Mouse (Mus musculus) midbrain, postnatal 0 days (tissue): Measurements from ENCODE around the gene Cdc42se1. TPM values are rescaled to one million over a fixed set of nuclear protein-coding genes. Genes with fewer than 3 reads are reported as not detected.

ENCODE experiments used
- ATAC-seq: fragments of 200-750 bp; cut with Nextera tagmentation; 2 replicates; pipeline ENCODE4 v1.8.0; 2017; ENCODE audit warnings: moderate number of reproducible peaks, mild to moderate bottlenecking, moderate TSS enrichment, moderate library complexity; ENCODE audit not compliant: low FRiP score
- DNase-seq: peaks from one replicate; pipeline ENCODE4 v3.0.0-alpha.2; 2015; ENCODE audit warnings: low spot score
- H3K27ac ChIP-seq: fragments of 300-500 bp; sonication (generic); 2 replicates; pipeline ENCODE4 v1.5.1; 2014; ENCODE audit warnings: low read depth, mild to moderate bottlenecking, low read length, mixed read lengths
- H3K27me3 ChIP-seq: fragments of 300-500 bp; sonication (generic); 2 replicates; pipeline ENCODE4 v1.6.1; 2014; ENCODE audit warnings: low read length, control low read depth, mixed read lengths; ENCODE audit not compliant: insufficient read depth
- H3K36me3 ChIP-seq: fragments of 300-500 bp; sonication (generic); 2 replicates; pipeline ENCODE4 v1.6.1; 2014; ENCODE audit warnings: low read length, control low read depth, mixed read lengths; ENCODE audit not compliant: insufficient read depth
- H3K4me1 ChIP-seq: fragments of 300-500 bp; sonication (generic); 2 replicates; pipeline ENCODE4 v1.6.1; 2014; ENCODE audit warnings: mild to moderate bottlenecking, control low read depth, antibody characterized with exemption, low read length, mixed read lengths; ENCODE audit not compliant: insufficient read depth
- H3K4me2 ChIP-seq: fragments of 300-500 bp; sonication (generic); 2 replicates; pipeline ENCODE4 v1.6.1; 2014; ENCODE audit warnings: low read depth, mild to moderate bottlenecking, low read length, mixed read lengths; ENCODE audit not compliant: poor library complexity, severe bottlenecking
- H3K4me3 ChIP-seq: fragments of 300-500 bp; sonication (generic); 2 replicates; pipeline ENCODE4 v1.5.1; 2014; ENCODE audit warnings: low read depth, mild to moderate bottlenecking, low read length, moderate library complexity
- H3K9ac ChIP-seq: fragments of 300-500 bp; sonication (generic); replicated peaks from 2 replicates; pipeline ENCODE4 v1.6.1; 2014; ENCODE audit warnings: mild to moderate bottlenecking, low read length, moderate library complexity, mixed read lengths; ENCODE audit not compliant: poor library complexity, severe bottlenecking
- H3K9me3 ChIP-seq: fragments of 300-500 bp; sonication (generic); 2 replicates; pipeline ENCODE4 v1.6.1; 2016; ENCODE audit warnings: low read length, control low read depth
- CTCF ChIP-seq: IDR thresholded peaks from 2 replicates; pipeline ENCODE4 v1.5.1; 2016; ENCODE audit warnings: antibody characterized with exemption, mild to moderate bottlenecking
- WGBS: fragments of 180-500 bp; shearing (Covaris S2); extraction: QIAGEN DNeasy Blood & Tissue Kit; methylation state at CpG from one replicate; pipeline ENCODE4 v1.1.7; 2014; 5-methylcytosine and 5-hydroxymethylcytosine counted together
- polyA plus RNA-seq: library from polyadenylated mRNA; unstranded; fragments of >200 nt; fragmentation: Nextera tagmentation; extraction: Ambion mirVana; gene quantifications from 2 replicates; pipeline ENCODE4 v1.2.1, GENCODE M21; 2015
- total RNA-seq: library from RNA; depleted of rRNA; stranded (reverse); fragments of >200 nt; gene quantifications from 2 replicates; pipeline ENCODE4 v1.2.3, GENCODE M21; 2014

The Cdc42se1 gene
- total and polyA plus RNA-seq, 2 experiments from 2014 or later, result 40.9 to 54.7 TPM

- Histone ChIP-seq H3K9me3 (no peaks in the 10 kb centered on the region), H3K4me1 (no peaks in the 10 kb centered on the region), H3K9ac (no peak overlapping the region), H3K4me3 (no peak overlapping the region), H3K4me2 (no peak overlapping the region), H3K36me3 (peaks cover 22% of the 10 kb centered on the region), H3K27ac (no peak overlapping the region), H3K27me3 (no peaks in the 10 kb centered on the region)
- no peak for TF ChIP-seq CTCF
- WGBS, result 82% methylated on average over 5 of the region's 5 CpGs
- no peak for ATAC-seq
- DNase-seq, result no peak
Measured at GRCm38 (mm10) chr3:95250361-95250760, 21.8 kb downstream of the Cdc42se1 start.

GRCm38 (mm10) chr3:95250783-95251424, 22.4 kb downstream of the Cdc42se1 start, which contains the start of gene Bnipl:
Gene Bnipl (minus strand): TSS chr3:95251193.
- H3K4me2 ChIP-seq, result no peak within 1 kb of the TSS
- H3K36me3 ChIP-seq, result peaks cover 26% of the 10 kb centered on the region
- no peaks in the 10 kb centered on the region for H3K27me3 ChIP-seq
- H3K4me3 ChIP-seq, result no peak within 1 kb of the TSS
- DNase-seq (no peak), ATAC-seq (no peak)
- 57% methylated on average over 7 of the region's 7 CpGs for WGBS
- H3K4me1 ChIP-seq, result no peaks in the 10 kb centered on the region
- no peak within 1 kb of the TSS for H3K27ac ChIP-seq
- TF ChIP-seq CTCF, result no peak
- no peak within 1 kb of the TSS for H3K9ac ChIP-seq
- no peaks in the 10 kb centered on the region for H3K9me3 ChIP-seq

DNA sequence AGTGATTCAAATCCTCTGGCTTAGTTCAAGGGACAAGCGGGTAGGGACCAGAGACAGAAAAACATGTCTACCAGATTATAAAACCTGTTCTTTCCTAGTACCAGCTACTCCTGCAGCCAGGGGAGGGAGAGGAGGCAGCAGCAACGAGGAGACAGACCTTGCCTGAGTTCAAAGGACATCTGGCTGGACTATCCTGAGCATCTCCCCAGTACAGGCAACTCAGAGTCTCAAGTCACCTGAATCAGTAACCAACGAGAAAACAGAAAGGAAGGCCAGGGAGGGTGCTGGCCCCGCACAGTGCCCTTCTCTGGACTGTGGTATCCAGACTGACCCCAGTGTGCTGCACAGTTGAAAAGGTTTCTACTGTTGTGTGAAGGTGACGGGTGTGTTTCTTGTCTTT, 28.4 kb downstream of the Cdc42se1 start:
- no peak for TF ChIP-seq CTCF
- peaks cover 67% of the 10 kb centered on the region for H3K36me3 ChIP-seq
- no peak for ATAC-seq
- no peak overlapping the region for H3K4me2 ChIP-seq
- DNase-seq, result no peak
- WGBS, result 89% methylated on average over 5 of the region's 5 CpGs
- H3K27me3 ChIP-seq, result no peaks in the 10 kb centered on the region
- H3K9ac ChIP-seq, result no peak overlapping the region
- no peak overlapping the region for H3K4me3 ChIP-seq
- no peaks in the 10 kb centered on the region for H3K4me1 ChIP-seq
- no peak overlapping the region for H3K27ac ChIP-seq
- H3K9me3 ChIP-seq, result no peaks in the 10 kb centered on the region

DNA sequence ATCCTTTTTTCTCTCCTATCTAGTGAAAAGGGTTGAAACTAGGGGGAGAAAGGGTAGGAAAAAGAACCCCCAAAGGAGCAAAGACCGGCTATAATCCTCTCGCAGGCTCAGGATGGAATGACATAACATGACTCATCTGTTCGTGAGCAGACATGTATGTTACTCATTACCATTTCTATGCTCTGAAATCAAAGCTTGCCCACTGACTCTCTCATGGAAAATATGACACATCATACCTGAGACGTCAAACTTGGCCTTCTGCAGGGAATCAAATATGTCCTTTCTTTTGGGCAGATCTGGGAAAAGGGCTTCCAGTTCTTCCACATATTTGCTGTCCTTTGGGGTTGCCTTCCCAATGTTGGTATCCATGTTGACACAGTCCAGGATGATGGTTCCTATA, 33.4 kb downstream of the Cdc42se1 start:
- Histone ChIP-seq H3K27ac (no peak overlapping the region), H3K4me1 (no peaks in the 10 kb centered on the region), H3K4me3 (no peak overlapping the region), H3K27me3 (no peaks in the 10 kb centered on the region), H3K9me3 (no peaks in the 10 kb centered on the region), H3K9ac (no peak overlapping the region), H3K4me2 (no peak overlapping the region), H3K36me3 (peaks cover 60% of the 10 kb centered on the region)
- no peak for TF ChIP-seq CTCF
- DNase-seq (no peak), ATAC-seq (no peak)
- WGBS, result 94% methylated on average over 4 of the region's 4 CpGs

DNA sequence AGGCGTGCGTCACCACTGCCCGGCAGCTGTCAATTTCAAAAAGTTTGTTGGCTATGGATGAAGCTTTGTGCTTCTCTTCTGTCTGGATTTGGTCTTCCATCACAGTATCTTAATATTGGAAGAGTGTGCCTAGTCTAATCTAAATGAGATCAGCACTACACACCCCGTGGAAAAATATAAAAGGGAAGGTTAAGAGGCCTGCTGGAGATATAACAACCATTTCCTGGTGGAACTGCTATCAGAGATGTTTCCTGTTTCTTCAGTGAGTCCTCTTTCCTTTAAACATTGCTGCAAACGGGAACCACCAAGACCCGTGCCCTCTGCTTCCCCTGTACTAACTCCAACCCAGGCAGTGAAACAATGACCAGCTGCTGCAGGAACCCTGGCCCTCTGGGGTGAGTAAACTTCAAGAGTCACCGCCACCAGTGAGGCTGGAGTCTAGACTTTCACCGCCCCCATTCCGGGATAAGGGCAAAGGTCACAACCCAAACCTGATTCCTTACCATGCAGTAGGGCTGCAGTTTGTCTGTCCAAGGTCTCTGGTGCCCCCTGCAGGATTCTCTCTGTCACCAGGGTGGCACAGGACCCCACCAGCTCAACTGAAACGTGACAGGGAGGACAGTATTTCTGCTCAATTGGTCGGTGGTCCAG, 34.7 kb downstream of the Cdc42se1 start:
- peak; percentile 67 for TF ChIP-seq CTCF
- DNase-seq (peak; percentile 41), ATAC-seq (no peak)
- Histone ChIP-seq H3K9me3 (no peaks in the 10 kb centered on the region), H3K4me1 (no peaks in the 10 kb centered on the region), H3K4me3 (no peak overlapping the region), H3K27ac (no peak overlapping the region), H3K9ac (no peak overlapping the region), H3K4me2 (no peak overlapping the region), H3K27me3 (no peaks in the 10 kb centered on the region), H3K36me3 (peaks cover 59% of the 10 kb centered on the region)
- WGBS, result 47% methylated on average over 11 of the region's 11 CpGs

- Histone ChIP-seq H3K36me3 (peaks cover 58% of the 10 kb centered on the region), H3K27ac (no peak overlapping the region)
- WGBS, result 69% methylated on average over 1 of the region's 1 CpGs
Measured at GRCm38 (mm10) chr3:95264724-95265123, 36.2 kb downstream of the Cdc42se1 start.

More at GRCm38 (mm10) chr3:95264724-95265123, 36.2 kb downstream of the Cdc42se1 start:
- H3K9me3 ChIP-seq, result no peaks in the 10 kb centered on the region
- DNase-seq, result no peak
- H3K4me1 ChIP-seq, result no peaks in the 10 kb centered on the region
- no peak overlapping the region for H3K9ac ChIP-seq
- no peaks in the 10 kb centered on the region for H3K27me3 ChIP-seq
- ATAC-seq, result no peak
- H3K4me2 ChIP-seq, result no peak overlapping the region
- TF ChIP-seq CTCF, result no peak
- H3K4me3 ChIP-seq, result no peak overlapping the region
